Mouse (Mus musculus) kidney, adult 10 weeks (tissue): ENCODE measurements around the gene Wsb2. TPM values are rescaled to one million over a fixed set of nuclear protein-coding genes. Genes with fewer than 3 reads are reported as not detected.

Source experiments
- polyA plus RNA-seq: library from polyadenylated mRNA; stranded (reverse); fragments of 350-450 nt; fragmentation: Illumina TruSeq; extraction: RNeasy Lipid Tissue Mini Kit (QIAGEN cat#74804); gene quantifications from one replicate; pipeline ENCODE4 v1.2.3, GENCODE M21; 2014; ENCODE audit warnings: low read depth, low replicate concordance

Gene Wsb2
- 25.1 TPM for polyA plus RNA-seq

DNA sequence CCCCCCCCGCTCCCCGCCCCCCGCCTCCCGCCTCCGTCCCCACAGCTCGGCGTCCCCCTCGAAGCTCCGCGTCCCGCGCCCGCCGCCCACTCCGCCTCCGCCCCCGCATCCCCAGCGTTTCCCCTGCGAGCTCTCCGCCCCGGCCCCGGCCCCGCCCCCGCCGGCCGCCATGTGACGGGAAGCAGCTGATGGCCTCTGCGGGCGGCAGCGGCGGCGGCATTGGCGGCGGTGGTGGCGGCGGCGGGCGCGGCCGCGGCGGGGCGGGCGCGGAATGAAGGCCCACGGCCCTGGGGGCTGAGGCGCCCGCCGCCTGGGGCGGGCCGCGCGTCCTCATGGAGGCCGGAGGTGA, at the start of gene Wsb2:
Gene Wsb2 (plus strand): TSS at position 176 of the 349 bp plus-strand sequence.

DNA sequence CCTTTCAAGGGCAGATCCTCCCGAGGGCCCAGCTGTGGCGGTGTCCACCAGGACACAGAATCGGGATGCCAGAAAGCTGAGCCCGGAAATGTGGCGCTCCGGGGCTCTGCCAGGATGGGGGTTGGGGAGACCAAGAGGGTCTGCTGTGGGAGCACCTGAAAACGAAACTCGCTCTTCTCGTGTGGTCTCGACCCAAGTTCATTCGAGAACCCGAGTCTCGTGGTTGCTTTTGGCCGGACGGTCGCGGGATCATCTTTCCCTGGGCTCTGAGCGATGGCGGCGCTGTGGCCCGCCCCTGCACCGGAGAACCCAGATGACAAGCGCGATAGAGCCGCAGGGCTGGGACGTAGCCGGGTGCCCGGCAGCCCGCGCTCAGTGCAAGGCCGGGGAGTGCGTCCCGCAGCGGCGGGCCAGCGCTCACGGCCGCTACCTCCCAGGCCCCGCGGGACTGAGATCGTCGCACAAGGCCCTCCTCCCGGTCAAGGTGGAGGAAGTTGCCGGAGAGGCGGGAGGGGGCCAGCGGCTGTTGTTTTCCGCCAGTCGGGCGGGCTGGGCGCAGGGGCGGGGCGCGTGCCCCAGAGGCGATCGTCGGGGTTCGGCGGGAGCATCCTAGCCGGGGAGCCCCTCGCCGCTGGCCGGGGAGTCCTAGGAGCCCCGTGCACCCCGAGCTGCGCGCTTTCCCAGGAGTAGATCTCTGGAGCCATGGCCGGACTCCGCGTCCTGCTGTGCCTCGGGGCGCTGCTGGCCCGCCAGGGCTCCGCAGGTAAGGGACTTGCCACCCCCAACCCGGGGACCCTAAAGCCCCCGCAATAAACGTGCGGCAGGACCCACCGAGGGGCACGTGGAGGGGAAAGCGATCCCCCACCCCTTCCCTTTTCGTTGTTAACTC, 38.1 kb upstream of the Wsb2 start, which contains the start of gene Vsig10:
Gene Vsig10 (plus strand): TSS at position 343 of the 889 bp plus-strand sequence.

DNA sequence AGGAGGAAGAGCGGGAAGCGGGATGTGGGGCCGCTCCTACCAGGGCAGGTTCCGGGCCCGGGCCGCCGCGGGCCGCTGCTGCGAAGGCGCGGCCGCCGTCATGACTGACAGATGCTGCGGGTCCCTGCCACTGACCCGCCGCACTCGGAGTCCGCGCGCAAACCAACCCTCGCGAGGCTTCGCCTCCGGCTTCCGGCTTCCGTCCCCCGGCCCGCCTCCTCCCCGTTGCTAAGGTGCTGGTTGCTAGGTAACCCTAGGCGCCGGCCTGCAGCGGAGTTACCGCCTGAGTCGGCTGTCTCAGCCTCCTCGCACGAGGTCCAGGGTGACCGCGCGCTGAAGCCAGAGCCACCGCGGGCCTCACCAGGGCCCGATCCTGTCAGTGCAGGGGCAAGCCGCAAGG, 31.8 kb downstream of the Wsb2 start, which contains the start of gene Rfc5:
Gene Rfc5 (minus strand): TSS at position 171 of the 400 bp plus-strand sequence.

DNA sequence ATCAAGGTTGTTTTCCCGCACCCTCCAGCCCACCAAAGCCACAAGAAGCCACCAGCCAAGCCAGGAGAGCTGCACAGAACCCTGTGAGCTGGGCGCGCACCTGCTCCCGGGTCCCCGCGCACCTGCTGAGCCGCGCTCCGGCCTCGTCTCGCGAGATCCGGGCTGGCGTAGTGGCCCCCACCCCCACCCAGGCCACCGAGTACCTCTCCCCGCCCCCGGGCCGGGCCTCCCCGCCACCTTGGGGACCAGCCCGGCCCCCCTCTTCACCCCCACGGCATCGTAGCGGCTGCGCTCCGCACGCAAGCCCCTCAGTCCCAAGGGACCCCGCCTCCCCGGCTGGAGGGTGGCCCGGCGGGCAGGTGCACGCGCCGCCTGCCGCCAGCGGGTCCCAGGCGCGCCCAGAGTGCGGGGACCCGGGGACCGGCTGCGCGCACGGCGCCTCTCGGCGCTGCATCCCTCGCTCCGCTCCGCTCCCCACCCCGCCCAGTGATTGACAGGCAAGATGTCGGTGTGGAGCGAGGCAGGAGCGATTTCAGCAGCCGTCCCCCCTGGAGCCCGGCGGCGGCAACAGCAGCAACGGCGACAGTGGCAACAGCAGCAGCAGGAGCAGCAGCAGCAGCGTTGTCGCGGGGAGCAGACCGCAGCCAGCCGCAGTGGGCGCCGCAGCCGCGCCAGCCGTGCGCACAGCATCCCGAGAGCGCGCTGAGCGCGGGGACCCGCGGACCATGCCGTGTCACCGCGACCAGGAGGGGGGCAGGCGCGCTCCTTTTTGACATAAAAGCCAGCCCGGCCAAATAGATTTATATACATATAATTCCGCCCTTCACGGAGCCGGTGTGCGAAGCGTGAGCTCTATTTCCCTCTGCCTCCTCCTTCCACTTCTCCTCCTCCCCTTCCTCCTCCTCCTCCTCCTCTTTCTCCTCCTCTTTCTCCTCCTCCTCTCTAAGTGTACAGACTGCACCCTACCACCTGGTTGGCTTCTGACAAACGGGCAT, 56.7 kb downstream of the Wsb2 start, which contains the start of gene Ksr2:
Gene Ksr2 (plus strand): TSS at position 494 of the 995 bp plus-strand sequence.

Other genes starting within 250 kb of the Wsb2 start
- 32.7 TPM for gene Suds3, start 241.2 kb upstream of the Wsb2 start, polyA plus RNA-seq
- gene Taok3, start 237.2 kb upstream of the Wsb2 start, polyA plus RNA-seq = 8.2 TPM
- 49.2 TPM for gene Pebp1, start 69.7 kb upstream of the Wsb2 start, polyA plus RNA-seq
- 8.7 TPM for gene Vsig10, start 38.2 kb upstream of the Wsb2 start, polyA plus RNA-seq
- 3.3 TPM for gene Rfc5, start 31.7 kb downstream of the Wsb2 start, polyA plus RNA-seq
- gene Ksr2, start 56.7 kb downstream of the Wsb2 start, polyA plus RNA-seq = 2.6 TPM